Mouse (Mus musculus): ENCODE measurements around the gene Eif5a.
"Not testable (repeated sequence)": the region's sequence is repeated elsewhere in the genome, so short reads cannot be mapped to it uniquely, and the experiment has no call there.

The Eif5a gene

DNA sequence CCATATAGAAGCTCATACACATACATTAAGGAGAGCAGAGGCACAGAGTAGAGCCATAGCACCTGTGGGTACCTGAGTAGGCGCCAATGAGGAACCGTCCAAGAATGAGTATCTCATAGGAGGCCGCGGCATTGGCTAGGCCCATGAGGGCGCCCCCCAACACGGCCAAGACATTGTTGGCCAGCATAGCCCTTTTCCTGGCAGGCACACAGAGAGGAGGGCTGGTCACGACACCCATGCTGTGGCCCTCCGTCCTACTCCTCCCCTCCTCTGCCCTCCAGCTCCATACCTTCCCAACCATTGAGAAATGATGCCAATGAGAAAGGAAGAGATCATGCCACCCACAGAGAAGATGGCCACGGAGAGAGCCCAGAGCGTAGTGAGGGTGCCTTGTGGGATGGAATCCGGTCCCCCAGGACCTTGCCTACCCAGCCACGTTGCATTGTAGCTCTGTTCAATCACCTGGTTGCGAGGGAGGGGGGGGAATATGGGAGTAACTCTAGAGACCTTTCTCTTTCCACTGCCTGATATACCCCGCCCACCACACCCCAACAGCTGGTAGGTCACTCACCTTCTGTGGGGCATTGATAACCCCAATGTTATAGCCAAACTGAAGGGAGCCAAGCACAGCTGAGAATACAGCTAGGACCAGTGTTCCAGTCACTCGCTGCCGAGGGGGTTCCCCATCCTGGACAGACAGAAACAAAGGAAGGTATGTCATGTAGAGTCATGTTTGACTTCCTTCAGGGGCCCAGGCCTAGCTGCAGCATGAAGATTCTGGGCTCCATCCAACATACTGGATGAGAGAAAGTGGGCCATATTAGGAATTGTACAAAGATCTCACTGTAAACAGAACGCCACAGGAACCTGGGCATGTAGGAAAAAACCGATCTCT lies 24.5 kb upstream of the Eif5a start:
- DNase-seq: no peak

DNA sequence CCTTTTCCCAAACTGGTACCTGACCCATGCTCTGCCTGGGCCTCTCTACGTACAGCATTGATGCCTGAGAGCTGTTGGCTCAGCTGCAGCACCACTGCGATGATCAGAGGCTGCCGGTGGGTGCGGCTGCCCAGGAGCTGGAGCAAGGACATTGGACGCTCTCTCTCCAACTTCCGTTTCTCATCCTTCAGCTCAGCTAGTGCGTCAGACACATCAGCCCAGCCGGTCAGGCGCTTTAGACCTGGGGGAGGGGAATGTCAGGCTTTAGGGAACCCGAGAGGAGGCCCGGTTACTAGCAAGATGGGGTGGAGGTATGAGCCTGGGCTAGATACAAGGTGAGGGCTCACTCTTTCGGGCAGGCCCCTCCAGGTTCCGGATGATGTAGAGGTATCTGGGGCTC lies 23.5 kb upstream of the Eif5a start:
- DNase-seq: no peak

DNA sequence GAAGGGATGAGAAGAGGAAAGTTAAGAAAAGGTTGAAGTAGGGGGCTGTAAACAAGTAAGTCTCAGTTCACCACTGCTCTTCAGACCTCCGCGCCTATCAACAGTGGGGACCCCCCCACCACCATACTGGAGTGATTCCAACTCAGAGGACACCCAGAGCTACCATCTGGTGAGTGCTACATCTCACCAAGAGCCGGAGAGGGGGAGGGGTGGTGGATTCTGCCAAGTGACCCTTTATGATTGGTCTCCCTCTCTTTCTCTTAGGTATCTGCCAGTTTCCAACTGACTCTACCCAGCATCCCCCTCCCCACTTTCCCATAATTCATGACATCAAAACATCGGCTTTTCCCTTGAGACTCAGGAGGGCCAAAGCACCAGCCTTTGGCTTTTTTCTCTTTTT lies 19.2 kb upstream of the Eif5a start:
- no peak for DNase-seq

DNA sequence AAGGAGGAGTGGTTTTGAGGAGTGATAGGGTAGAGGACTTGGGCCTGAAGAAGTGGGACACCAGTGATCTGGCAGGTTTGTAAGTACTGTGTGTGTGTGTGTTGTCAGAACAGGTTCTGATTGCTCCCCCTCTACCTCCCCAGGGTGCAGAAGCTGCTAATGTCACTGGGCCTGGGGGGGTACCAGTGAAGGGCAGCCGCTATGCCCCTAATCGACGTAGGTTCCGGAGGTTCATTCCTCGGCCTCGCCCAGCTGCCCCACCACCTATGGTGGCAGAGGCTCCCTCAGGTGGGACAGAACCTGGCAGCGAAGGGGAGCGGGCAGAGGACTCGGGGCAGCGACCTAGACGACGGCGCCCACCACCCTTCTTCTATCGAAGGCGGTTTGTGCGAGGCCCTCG lies 18.0 kb upstream of the Eif5a start:
- no peak for DNase-seq

DNA sequence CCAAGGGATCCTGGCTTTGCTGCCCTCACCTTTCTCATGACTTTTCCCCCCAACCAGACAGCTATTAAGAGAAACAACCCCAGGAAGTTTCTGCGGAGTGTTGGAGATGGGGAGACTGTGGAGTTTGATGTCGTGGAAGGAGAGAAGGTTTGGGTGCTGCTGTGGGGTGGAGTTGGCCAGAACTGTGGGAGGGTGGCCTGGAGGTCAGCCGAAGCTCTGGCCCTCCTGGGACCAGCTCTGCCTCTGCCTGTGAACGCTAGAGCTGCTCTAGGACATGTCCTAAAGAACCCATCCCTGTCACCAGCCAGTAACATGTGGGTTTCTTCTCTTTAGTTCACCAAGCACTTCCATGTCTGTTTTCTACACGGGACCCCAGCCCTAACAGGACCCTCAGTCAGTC lies 17.4 kb upstream of the Eif5a start:
- no peak for DNase-seq

DNA sequence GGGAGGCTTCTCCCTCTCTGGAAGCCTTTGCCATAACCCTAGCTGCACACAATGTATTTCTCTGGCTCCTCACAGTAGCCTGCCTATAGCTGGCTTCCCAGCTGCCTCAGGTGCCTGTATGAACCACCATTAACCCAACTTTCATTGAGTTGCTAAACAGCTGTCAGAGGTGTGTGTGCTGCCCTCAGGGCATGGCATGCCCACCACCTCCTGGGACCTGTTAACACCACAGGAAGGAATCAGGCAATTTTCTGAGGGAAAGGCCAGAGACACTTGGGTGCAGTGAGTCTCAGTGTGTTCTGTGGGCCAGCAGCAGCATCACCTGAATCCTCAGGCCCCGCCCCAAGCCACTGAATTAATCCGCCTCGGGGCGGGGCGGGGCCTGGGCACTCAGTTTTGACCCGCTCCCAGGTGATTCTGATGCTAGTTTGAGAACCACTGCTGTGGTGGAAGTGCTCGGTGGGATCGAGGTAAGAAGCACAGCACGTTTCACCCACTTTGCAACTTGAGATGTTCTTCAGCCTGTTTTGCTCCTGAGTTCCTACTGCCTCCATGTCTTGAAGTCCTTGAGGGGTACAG lies 16.7 kb upstream of the Eif5a start:
- no peak for DNase-seq

DNA sequence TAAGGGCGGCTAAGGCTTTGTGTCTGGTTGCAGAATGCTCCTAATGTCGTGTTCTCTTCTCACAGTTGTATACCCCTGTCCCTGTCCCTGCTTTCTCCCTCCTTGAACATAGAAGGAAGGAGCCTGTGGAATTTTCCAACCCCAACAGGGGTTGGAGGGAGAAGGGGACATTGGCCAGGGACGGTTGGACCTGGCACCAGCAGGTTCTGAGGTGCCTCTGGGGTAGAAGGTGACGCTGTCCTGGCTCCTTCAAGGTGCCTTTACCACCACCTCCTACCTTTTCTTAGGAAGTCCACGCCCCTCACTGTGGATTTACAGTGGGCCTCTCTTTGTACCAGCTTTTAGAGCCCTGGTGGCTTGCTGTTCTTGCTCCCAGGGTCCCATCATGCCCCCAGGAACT lies 16.1 kb upstream of the Eif5a start:
- no peak for DNase-seq

DNA sequence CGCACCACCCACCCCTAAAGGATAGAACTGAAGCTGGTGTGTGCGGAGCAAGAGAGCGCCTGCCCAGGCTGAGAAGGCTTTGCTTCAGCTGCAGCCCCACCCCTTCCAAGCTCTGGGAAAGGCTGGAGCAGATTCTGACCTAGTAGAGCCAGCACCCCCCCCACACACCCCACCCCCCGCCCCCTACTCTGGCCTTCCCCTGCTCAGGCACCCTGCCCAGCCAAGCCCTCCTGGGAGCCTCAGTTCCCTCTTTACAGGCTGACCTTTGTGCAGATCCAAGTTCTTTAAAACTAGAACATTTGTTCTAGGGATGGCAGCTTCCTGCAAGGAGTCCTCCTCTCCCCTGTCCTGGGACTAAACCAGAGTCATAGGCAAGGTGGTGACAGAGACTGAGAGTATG lies 15.6 kb upstream of the Eif5a start:
- DNase-seq: no peak

DNA sequence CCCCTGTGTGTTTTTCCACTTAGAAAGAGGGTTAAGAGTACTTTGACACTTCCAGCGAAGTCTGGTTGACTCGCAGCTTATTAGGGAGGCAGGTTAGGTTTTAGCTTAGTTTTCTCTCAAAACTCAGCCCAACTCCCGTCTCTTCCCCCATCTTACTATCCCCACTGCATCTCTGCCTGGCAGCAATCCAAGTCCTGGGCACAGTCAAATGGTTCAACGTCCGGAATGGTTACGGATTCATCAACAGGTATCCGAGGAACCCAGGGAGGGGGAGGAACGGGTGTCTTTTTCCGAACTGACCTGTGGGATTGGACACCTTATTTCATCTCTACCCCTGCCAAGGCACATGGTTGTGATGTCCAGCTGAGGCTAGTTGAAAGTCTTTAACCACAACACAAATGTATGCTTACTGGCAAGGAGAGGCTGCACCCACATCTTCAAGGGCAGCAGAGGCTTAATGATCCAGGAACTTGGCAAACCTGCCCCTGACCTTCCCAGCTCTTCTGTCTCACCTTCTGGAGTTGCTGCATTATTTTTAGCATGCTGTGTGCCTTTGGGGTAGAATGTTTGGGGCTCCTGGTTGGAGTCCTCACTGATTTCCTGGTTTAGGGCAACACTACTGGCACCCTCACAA lies 15.1 kb upstream of the Eif5a start:
- no peak for DNase-seq

DNA sequence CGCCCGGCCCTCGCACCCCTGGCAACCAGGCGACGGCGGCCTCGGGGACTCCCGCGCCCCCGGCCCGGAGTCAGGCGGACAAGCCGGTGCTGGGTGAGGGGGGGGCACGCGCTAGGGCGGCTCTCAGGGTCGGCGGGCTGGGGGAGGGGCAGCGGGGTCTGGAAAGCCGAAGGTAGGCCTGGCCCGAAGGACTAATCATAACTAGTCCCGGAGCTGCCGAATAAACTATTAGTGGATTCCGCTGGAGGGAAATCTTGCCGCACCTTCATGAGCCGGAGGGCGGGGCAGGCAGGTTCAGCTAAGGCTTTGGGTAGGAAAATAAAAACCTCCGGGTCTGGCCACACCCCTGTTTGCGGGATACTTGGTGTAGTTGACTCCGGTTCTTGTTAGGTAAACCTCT lies 14.4 kb upstream of the Eif5a start:
- no peak for DNase-seq

DNA sequence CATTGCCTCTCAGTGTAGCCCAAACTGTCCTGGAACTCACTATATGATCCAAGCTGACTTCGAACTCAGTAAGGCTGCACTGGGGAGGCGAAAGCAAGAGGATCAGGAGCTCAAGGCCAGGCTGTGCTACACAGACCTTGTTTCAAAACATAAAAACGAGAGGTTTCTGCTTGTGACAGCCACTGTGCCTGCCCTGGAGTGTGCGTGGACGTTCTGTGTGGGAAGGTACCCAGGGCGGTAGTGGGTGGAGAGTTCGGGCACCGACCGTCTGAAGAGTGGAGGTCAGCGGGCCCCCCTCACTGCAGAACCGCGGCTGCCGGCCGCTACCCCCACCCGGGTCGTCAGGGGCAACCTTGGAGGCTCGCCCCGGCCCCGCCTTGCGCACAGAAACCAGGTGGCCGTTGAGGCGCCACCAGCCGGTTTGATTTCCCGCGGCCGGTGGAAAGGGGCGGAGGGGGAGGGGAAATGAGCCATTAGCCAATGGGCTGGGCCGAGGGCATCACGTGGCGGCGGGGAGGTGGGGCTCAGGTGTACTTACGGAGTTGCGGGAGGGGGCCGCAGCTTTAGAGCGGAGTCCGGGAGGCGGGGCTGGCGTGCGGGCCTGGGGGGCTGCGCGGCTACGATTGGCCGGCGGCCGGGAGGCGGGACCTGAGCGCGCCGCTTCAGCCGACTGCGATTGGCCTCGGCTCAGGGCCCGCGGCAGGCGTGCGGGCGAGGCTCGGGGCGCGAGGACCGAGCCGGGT lies 13.6 kb upstream of the Eif5a start, which contains the start of gene Ybx2:
Ybx2 (plus strand) TSS at position 660 of the 743 bp plus-strand sequence.
- DNase-seq: peak; percentile 91 to 93

DNA sequence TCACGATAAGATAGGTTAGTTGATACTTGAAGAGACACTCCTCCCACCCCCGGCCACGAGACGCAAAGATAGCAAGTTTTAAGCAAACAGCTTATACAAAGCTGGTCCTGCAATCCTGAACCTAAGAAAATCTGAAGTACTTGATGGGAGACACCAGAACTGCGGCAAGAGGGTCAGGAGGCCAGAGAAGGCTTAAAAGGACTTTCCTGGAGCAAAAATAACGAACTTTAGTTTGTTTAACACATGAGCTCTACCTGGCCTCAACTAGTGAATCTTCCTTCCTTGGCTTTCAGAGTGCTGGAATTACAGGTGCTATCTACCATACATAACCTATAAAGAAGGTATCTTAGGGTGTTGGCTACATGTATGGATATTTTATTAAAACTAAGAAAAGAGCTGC lies 12.9 kb upstream of the Eif5a start:
- no peak for DNase-seq

DNA sequence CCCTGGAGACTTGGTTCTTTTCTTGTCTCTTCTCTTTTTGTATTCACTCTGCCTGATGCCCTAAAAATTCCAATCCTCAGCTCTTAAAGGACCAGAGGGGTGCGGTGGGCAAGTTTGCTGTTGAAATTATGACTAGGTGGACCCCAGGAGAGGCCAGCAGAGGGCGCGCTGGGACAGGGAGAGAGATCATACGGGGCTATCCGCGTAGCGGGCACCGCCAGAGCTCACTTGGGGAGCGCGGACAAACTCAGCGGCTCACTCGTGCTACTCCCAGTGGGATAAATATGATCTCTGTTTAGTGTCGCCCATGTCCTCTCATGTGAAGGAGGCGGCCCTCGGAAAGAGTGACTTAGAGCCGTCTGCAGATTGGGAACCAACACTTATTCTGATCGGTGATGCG lies 12.4 kb upstream of the Eif5a start:
- peak; percentile 89 to 93 for DNase-seq

DNA sequence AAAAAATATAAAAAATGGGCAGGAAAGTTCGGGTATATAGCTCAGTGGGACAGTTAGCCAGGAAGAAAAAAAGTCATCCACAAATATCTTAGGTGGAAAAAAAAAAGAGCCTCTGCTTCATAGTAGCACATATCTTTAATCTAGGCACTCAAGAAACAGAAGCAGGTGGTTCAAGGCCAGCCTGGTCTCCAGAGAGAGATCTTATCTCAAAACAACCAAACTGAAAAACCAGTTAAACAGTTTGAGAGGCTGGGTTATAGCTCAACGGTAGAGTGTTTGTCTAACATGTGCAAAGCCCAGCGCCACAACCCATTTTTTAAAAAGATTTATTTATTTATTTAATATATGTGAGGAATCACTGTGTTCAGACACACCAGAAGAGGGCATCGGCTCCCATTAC lies 11.3 kb upstream of the Eif5a start:
- no peak for DNase-seq

DNA sequence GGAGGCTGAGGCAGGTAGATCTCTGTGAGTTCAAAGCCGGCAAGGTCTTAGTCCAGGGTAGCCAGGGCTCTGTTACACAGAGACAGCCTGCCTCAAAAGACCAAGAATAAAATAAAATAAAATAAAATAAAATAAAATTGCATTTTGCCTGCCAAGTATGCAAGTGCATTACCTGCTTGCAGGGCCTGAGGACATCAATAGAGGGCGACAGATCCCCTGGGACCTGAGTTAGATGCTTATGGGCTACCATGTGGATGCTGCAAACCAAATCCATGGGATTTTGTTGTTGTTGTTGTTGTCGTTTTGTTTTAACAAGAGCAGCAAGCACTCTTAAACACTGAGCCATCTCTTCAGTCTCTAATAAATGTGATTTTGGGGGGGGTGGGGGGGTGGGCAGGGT lies 10.5 kb upstream of the Eif5a start:
- DNase-seq: peak in 1 of 2 experiments; percentile 40

DNA sequence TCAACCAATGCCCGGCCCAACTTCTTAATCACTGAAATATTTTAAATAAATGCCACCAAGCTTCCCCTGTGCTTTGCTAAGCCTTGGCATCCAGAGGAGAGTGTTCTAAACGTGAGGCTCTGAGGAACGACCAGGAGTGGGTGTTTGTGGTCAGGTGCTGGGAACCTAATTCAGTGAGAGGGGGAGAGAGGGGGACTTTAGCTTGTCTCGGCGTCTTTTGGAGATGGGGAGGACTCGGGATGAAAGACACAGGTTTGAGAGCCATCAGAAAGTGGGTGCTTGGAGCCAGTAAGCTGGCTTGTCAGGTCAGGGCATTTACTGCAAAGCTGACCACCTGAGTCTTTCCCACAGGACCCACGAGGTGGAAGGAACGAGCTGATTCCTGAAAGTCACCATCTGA lies 10.0 kb upstream of the Eif5a start:
- no peak for DNase-seq

DNA sequence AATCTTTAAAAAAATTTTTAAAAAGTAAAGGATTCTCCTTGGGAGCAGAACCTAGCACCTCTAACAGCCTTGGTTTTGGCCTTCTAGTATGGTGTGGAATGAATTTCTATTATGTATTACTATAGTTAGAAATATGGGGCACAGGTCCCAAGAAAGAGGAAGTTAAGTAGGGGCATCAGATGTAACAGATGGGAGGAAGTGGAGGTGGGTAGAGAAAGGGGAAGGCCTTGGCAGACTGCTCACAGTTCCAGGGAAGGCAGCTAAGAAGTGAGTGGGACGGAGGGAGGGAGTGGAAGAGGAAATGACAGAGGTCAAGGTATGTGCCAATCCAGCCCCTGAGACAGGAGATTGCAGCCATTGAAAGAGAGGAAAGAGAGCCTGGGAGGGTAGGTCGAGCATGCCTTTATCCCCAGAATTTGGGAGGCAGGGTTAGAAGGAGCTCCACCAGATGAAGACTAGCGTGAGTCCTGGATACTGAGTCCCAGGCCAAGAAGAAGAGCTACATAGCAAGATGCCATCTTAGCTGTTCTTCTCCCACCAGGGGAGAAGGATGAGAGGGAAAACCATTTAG lies 9.3 kb upstream of the Eif5a start:
- DNase-seq: no peak

DNA sequence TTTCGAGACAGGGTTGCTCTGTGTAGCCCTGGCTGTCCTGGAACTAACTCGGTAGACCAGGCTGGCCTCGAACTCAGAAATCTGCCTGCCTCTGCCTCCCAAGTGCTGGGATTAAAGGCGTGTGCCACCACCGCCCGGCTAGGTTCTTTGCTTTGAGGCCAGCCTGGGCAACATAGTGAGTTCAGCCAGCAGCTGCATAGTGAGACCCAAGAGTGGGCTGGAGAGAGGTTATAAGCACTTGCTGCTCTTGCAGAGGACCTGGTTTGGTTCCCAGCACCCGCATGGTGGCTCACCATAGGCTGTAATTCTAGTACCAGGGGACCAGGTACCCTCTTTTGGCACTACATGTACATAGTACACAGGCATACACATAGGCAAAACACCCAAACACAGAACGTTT lies 8.4 kb upstream of the Eif5a start:
- DNase-seq: not testable (repeated sequence)

DNA sequence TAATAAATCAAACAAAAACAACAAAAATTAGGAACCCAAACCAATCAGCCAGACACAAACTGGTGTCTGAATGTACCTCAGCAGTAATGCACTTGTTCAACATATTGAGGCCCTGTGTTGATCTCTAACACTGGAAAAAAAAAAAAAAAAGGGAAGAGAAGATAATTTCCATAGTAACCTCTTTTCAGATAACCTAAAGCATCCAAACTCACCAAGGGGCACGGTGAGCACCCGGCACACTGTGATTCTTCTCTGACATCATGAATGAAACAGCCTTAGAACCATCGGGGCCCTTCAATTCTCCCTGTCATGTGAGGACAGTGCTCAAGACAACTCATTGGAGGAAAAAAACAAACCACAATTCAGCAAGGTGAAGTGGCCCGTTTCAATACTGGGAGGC lies 8.0 kb upstream of the Eif5a start:
- DNase-seq: no peak

DNA sequence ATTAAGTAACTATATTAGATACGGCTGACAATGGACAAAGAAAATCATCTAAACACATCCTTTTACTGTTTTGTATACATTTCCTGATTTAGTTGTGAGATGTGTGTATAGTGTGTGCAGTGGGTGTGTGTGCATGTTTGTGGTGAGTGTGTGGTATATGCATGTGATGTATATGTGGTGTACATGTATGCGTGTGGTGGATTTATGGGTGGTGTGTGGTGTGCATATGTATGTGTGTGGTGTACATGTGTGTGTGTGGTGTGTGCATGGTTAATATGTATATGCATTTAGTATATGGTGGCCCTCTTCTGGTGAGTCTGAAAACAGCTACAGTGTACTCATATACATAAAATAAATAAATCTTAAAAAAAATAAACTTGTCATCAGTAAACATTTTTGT lies 5.7 kb upstream of the Eif5a start:
- no peak for DNase-seq

DNA sequence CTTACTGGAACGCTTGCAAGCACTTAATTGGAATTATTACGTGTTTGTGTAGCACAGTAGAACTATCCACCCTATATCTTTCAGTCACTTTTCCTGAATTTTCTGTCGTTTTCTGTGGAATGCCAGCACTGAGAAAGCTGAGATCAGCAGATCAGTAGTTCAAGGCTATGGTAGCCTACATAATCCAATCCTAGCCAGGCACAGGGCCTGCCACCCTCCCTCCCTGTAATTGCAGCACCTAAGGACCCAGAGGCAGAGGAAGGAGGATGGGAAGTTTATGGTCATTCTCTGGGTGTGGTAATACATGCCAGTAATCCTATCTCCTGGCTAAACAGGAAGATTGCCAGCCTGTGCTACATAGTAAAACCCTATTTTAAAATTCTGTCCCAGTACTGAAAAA lies 1.0 kb upstream of the Eif5a start:
- DNase-seq: no peak

DNA sequence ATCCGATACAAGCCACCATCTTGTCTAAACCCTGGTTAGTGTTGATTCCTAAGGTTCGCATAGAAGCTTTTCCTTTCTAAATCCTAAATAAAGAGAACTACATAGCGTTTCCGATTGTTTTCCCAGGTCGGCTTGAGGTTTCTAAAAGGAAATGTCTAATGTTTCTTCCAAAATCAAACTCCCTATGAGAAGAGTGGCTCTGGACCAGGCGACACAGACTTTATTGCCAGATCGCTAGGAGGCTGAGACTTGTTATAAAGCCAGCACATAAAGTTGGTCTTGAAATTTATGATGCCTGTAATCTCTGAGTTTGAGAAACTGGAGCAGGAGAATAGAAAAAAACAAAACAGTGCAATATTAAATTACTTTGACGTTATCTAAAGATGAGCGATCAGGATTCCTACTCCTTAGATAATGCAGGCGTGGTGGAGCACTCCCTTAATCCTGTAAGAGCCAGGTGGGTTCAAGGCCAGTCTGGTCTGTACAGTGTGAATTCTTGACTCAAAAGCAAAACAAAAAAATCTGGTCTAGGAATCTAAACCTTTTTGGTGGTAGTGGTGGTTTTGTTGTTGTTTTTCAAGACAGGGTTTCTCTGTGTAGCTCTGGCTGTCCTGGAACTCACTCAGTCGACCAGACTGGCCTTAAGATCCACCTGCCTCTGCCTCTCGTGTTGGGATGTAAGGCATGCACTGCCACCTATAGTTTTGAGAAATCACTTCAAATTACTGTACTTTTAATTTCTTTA lies 426 bp upstream of the Eif5a start:
- no peak for DNase-seq
